Mouse (Mus musculus): ENCODE measurements around the gene Blcap.

DNA sequence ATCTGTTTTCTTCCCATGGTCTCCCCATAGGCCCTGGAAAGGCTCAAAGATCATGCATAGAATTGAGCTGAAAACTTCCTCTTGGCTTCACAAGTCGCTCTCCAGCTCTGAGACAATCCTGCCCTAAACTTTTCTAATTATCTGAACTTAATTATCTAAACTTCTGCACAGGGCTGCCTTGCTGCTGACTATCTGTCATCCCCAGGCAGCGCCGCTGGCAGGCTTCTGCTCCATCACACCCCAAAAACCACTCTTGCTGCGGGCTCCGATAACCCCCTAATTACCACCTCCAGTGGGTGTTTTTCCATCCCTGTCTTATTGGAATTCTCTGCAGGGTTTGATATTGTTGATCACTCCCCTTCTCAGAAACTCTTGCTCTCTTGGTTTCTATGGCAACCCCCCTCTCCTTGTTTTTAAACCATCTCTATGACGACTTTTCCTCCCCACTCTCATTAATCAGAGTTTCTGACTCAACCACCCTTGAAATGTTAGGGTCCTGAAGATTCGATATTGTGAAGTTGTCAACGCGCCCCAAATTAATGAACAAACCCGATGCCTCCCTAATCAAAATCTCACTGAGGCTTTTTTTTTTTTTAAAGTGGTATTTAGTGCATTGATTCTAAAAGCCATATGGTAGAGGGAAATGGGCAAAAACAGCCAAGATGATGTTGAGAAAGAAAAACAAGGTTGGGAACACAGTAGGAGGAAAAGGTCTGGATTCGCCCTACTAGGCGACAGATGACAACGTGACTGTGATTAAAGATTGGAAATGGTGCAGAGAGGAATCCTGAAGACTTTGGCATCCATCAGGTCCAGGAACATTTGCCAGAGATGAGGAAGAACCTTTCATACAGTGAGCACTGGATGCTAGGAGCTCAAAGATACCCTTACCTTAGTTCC is 40.8 kb downstream of the Blcap start:
- TF ChIP-seq CTCF (IDR thresholded peaks at IDR 0.05; ENCODE audit: control insufficient read depth, insufficient read depth, insufficient replicate concordance, low read depth, low read length) (no peak), POLR2A (IDR thresholded peaks at IDR 0.05; ENCODE audit: control insufficient read depth, low read depth, low read length) (no peak)

All from testis, adult 2 months (tissue).